Mouse (Mus musculus) heart, embryonic 16.5 days (tissue): Measurements from ENCODE around the gene Cel. TPM values are rescaled to one million over a fixed set of nuclear protein-coding genes. Genes with fewer than 3 reads are reported as not detected.

Experiments used
- microRNA-seq: library from miRNA; unstranded; fragments of <30 nt; microRNA quantifications from one replicate; pipeline ENCODE4, GENCODE M21; 2017
- polyA plus RNA-seq: library from polyadenylated mRNA; unstranded; fragments of >200 nt; fragmentation: Nextera tagmentation; extraction: Ambion mirVana; gene quantifications from 2 replicates; pipeline ENCODE4 v1.2.1, GENCODE M21; 2015

Cel gene
- polyA plus RNA-seq, 1 experiment from 2014 or later = 0.30 TPM

Small RNA genes within 50 kb of the gene (microRNA-seq; reads per million reads assigned to microRNA genes)
- gene Gm22824 = not detected

Other genes with a start within 250 kb of the Cel start
- gene Ppp1r26, start 116.6 kb downstream of the Cel start, polyA plus RNA-seq = 2.8 and 3.6 TPM in 2 replicates
- 0.71 and 0.81 TPM in 2 replicates for gene 1700007K13Rik, start 97.1 kb downstream of the Cel start, polyA plus RNA-seq
- 52.0 and 52.7 TPM in 2 replicates for gene Mrps2, start 95.3 kb downstream of the Cel start, polyA plus RNA-seq
- gene Gbgt1, start 66.5 kb downstream of the Cel start, polyA plus RNA-seq = 0.43 and 1.1 TPM in 2 replicates
- gene Gm10134, start 57.3 kb downstream of the Cel start, polyA plus RNA-seq = 1.3 and 1.4 TPM in 2 replicates
- 21.2 and 22.3 TPM in 2 replicates for gene Ralgds, start 50.3 kb downstream of the Cel start, polyA plus RNA-seq
- gene Gtf3c5, start 20.3 kb upstream of the Cel start, polyA plus RNA-seq = 28.6 and 29.1 TPM in 2 replicates
- gene Gfi1b, start 58.6 kb upstream of the Cel start, polyA plus RNA-seq = 0.84 and 0.92 TPM in 2 replicates
- 16.7 and 17.5 TPM in 2 replicates for gene Tsc1, start 77.8 kb upstream of the Cel start, polyA plus RNA-seq
- 0.96 and 1.3 TPM in 2 replicates for gene Spaca9, start 136.3 kb upstream of the Cel start, polyA plus RNA-seq
- 0.30 and 0.80 TPM in 2 replicates for gene Ak8, start 136.8 kb upstream of the Cel start, polyA plus RNA-seq